Comparison of ENCODE assay signal across 8 mouse cellular contexts in the genomic region with DNA sequence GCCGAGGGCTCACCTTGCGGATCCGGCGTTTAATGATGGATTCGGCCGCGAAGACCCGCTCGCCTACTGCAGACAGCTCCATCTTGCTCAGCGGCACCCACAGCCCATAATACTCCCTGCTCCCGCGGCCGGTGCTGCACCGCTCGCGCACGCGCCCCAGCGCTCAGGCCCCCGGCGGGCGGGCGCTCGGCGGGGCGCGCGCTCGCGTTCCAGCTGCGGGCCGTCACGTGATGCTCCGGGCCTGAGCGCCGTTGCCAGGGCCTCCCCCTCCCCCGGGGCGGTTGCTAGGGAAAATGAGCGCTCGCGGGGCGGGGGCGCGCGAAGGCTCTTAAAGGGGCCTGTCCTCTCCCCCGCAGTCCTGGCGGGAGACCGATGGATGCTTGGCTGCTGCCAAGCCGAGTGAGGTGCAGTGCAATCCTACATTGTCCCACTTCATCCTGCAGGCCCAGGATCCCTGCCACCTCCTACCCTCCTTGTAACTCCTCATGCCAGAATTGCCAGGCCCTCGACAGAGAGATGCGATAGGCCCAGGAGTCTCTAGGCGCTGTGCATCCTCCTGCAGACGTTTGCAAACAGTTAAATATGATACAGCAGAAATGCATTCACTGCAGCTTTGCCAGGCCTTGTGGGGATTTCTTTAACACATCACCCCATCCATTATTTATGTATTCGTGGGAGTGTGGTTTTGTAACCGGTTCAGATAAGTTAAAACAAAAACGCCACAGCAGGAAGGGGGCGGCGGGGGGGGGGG. TPM values are rescaled to one million over a fixed set of nuclear protein-coding genes. Genes with fewer than 3 reads are reported as not detected.
DNase-seq lines count a peak whose midpoint lies in the region; ATAC-seq and TF ChIP-seq lines count a peak whose summit lies in the region.

TSS of gene Npcd (minus strand) at position 108 of the 751 bp plus-strand sequence.
TSS of gene Cbx6 (minus strand) at position 559 of the 751 bp plus-strand sequence.

- peaks cover 8% of the 10 kb centered on the region for H3K36me3 ChIP-seq in hindbrain, embryonic 12.5 days

- in situ Hi-C loops in Patski (cut with MboI; ENCODE audit: low pct_unique_long_range_greater_than_20kb): loop anchor here (5.0 kb wide), 3 partner anchors 48 to 243 kb away; no protein-coding TSS in a partner anchor

- POLR2A ChIA-PET in Patski (lab: Charles Lee): interaction anchor here (0.6 to 2.6 kb wide), 3 partner anchors 28 to 282 kb away, joined by 3 to 9 read pairs (median 6); no protein-coding TSS in a partner anchor

- peak within 1 kb of the TSS; percentile 66 for H3K4me3 ChIP-seq in hindbrain, embryonic 12.5 days

- peak within 1 kb of the TSS; percentile 91 for H3K9ac ChIP-seq in hindbrain, embryonic 12.5 days

- no peaks in the 10 kb centered on the region for H3K9me3 ChIP-seq in hindbrain, embryonic 12.5 days (replicated peaks)

- CTCF ChIA-PET in Patski (lab: Charles Lee): no interaction called here

- WGBS in hindbrain, embryonic 12.5 days: under 1% methylated on average over 58 of the region's 58 CpGs

- H3K4me2 ChIP-seq in hindbrain, embryonic 12.5 days (replicated peaks): peak within 1 kb of the TSS; percentile 88

- peaks cover 53% of the 10 kb centered on the region for H3K4me1 ChIP-seq in hindbrain, embryonic 12.5 days

- peaks cover 2% of the 10 kb centered on the region for H3K27me3 ChIP-seq in Patski
- H3K27me3 ChIP-seq in hindbrain, embryonic 12.5 days: no peaks in the 10 kb centered on the region

- peak within 1 kb of the TSS; percentile 97 for H3K27ac ChIP-seq in hindbrain, embryonic 12.5 days

- peak; percentile 41 for DNase-seq in Patski (ENCODE audit: low read depth, low spot score)
- DNase-seq in cerebellum, postnatal 10 days: peak; percentile 100
- DNase-seq in frontal cortex, postnatal 10 days (ENCODE audit: low spot score in 2 of 2): peak; percentile 97 to 99
- peak; percentile 98 to 99 for DNase-seq in layer of hippocampus, postnatal 14 days (ENCODE audit: low spot score in 2 of 2)
- peak; percentile 98 for DNase-seq in lung, postnatal 10 days
- DNase-seq in retina, adult 2 months (ENCODE audit: low read depth, low spot score): peak; percentile 85
- peak; percentile 99 for DNase-seq in thymus, postnatal 25 days

- peak; percentile 27 for ATAC-seq in Patski
- peak; percentile 90 for ATAC-seq in hindbrain, embryonic 12.5 days (ENCODE audit: low FRiP score)

- no peak for TF ChIP-seq CTCF in Patski (IDR thresholded peaks at IDR 0.05)

RNA-seq across cellular contexts. Expression of gene Npcd, which starts in this region (rescaled TPM):
- polyA plus RNA-seq in Patski (2021): 2.1 TPM
- 0.61 TPM in 1 of 2 replicates, not detected in the other for polyA plus RNA-seq in hindbrain, embryonic 12.5 days (2016; fragmentation: Nextera tagmentation; extraction: Ambion mirVana)
- 10 to 100 TPM; 21.9 to 36.2 TPM for total RNA-seq in layer of hippocampus, postnatal 14 days (2021)

RNA-seq across cellular contexts. Expression of gene Cbx6, which starts in this region (rescaled TPM):
- polyA plus RNA-seq in Patski (2021): 75.9 TPM
- 34.7 and 38.0 TPM in 2 replicates for polyA plus RNA-seq in hindbrain, embryonic 12.5 days (2016; fragmentation: Nextera tagmentation; extraction: Ambion mirVana)
- 100 to 1,000 TPM; 389 to 413 TPM for total RNA-seq in layer of hippocampus, postnatal 14 days (2021)

Comparison
In these comparisons a context has a peak if more than half of its experiments do, and no peak if none do; other contexts are left out.
1. Peak in every context shown above with its lines: DNase-seq, ATAC-seq, H3K4me3 ChIP-seq and H3K27ac ChIP-seq.
2. DNase-seq: peak in every context shown above with its lines; median percentile 100 in cerebellum, postnatal 10 days; 99 in thymus, postnatal 25 days; 98 in layer of hippocampus, postnatal 14 days; 98 in frontal cortex, postnatal 10 days; 98 in lung, postnatal 10 days; 85 in retina, adult 2 months; 41 in Patski.